Mouse (Mus musculus): Measurements from ENCODE around the gene Aoc3.
A peak's percentile ranks its signal among the peaks of the same experiment; 100 is the strongest.
"Not testable (repeated sequence)": the region's sequence is repeated elsewhere in the genome, so short reads cannot be mapped to it uniquely, and the experiment has no call there.

Gene Aoc3

GRCm38 (mm10) chr11:101330371-101330924 lies at the start of gene Aoc3:
Gene Aoc3, plus strand, starts transcription at chr11:101330605.
- no peak for DNase-seq (ENCODE audit: low spot score in 2 of 2)

GRCm38 (mm10) chr11:101280837-101281236 lies 49.6 kb upstream of the Aoc3 start:
- DNase-seq (ENCODE audit: low spot score in 2 of 2), result no peak

- no peak for DNase-seq (ENCODE audit: low spot score in 2 of 2)
Measured at GRCm38 (mm10) chr11:101282896-101283295, 47.5 kb upstream of the Aoc3 start.

- DNase-seq (ENCODE audit: low spot score in 2 of 2), result no peak
Measured at GRCm38 (mm10) chr11:101283805-101284204, 46.6 kb upstream of the Aoc3 start.

- DNase-seq (ENCODE audit: low spot score in 2 of 2), result no peak
Measured at GRCm38 (mm10) chr11:101287306-101287705, 43.1 kb upstream of the Aoc3 start.

- no peak for DNase-seq (ENCODE audit: low spot score in 2 of 2)
Measured at GRCm38 (mm10) chr11:101291231-101291630, 39.2 kb upstream of the Aoc3 start.

- no peak for DNase-seq (ENCODE audit: low spot score in 2 of 2)
Measured at GRCm38 (mm10) chr11:101295191-101295590, 35.2 kb upstream of the Aoc3 start.

- DNase-seq (ENCODE audit: low spot score in 2 of 2), result no peak
Measured at GRCm38 (mm10) chr11:101300881-101301280, 29.5 kb upstream of the Aoc3 start.

- no peak for DNase-seq (ENCODE audit: low spot score in 2 of 2)
Measured at GRCm38 (mm10) chr11:101301299-101302003, 29.0 kb upstream of the Aoc3 start.

- peak; percentile 97 to 98 for DNase-seq (ENCODE audit: low spot score in 2 of 2)
Measured at GRCm38 (mm10) chr11:101302004-101302798, 28.2 kb upstream of the Aoc3 start, which contains the start of gene Becn1. Gene Becn1, minus strand, starts transcription at chr11:101302286.

- no peak for DNase-seq (ENCODE audit: low spot score in 2 of 2)
Measured at GRCm38 (mm10) chr11:101307744-101308143, 22.7 kb upstream of the Aoc3 start.

GRCm38 (mm10) chr11:101311083-101311482 lies 19.3 kb upstream of the Aoc3 start:
- DNase-seq (ENCODE audit: low spot score in 2 of 2), result no peak

GRCm38 (mm10) chr11:101312150-101312549 lies 18.3 kb upstream of the Aoc3 start:
- DNase-seq (ENCODE audit: low spot score in 2 of 2), result no peak

- no peak for DNase-seq (ENCODE audit: low spot score in 2 of 2)
Measured at GRCm38 (mm10) chr11:101314567-101314966, 15.8 kb upstream of the Aoc3 start.

- no peak for DNase-seq (ENCODE audit: low spot score in 2 of 2)
Measured at GRCm38 (mm10) chr11:101315082-101315650, 15.2 kb upstream of the Aoc3 start.

GRCm38 (mm10) chr11:101315665-101316500 lies 14.5 kb upstream of the Aoc3 start, which contains the start of gene Psme3:
Gene Psme3, plus strand, starts transcription at chr11:101316213.
- peak; percentile 94 to 97 for DNase-seq (ENCODE audit: low spot score in 2 of 2)

GRCm38 (mm10) chr11:101316501-101316917 lies 13.9 kb upstream of the Aoc3 start:
- no peak for DNase-seq (ENCODE audit: low spot score in 2 of 2)

- DNase-seq (ENCODE audit: low spot score in 2 of 2), result peak; percentile 79 to 81
Measured at GRCm38 (mm10) chr11:101323609-101324008, 6.8 kb upstream of the Aoc3 start.

- DNase-seq (ENCODE audit: low spot score in 2 of 2), result no peak
Measured at GRCm38 (mm10) chr11:101324763-101325162, 5.6 kb upstream of the Aoc3 start, which contains the start of gene Aoc2. Gene Aoc2, plus strand, starts transcription at chr11:101325063.

GRCm38 (mm10) chr11:101325201-101325600 lies 5.2 kb upstream of the Aoc3 start:
- not testable (repeated sequence) for DNase-seq (ENCODE audit: low spot score in 2 of 2)

- no peak for DNase-seq (ENCODE audit: low spot score in 2 of 2)
Measured at GRCm38 (mm10) chr11:101326147-101326546, 4.3 kb upstream of the Aoc3 start.
